Mouse (Mus musculus) embryonic fibroblast, embryonic 13.5 days (primary cell): ENCODE measurements around the gene Cltc.
A peak's percentile ranks its signal among the peaks of the same experiment; 100 is the strongest.

Experiments
- CTCF ChIP-seq: IDR thresholded peaks from 2 replicates; pipeline ENCODE4 v1.5.1; 2011; ENCODE audit warnings: mild to moderate bottlenecking, control low read depth, low read length, moderate library complexity, borderline replicate concordance; ENCODE audit not compliant: insufficient read depth
- POLR2A ChIP-seq: IDR thresholded peaks from 2 replicates; pipeline ENCODE4 v1.6.1; 2011; ENCODE audit warnings: low read depth, mild to moderate bottlenecking, control low read depth, low read length, moderate library complexity

GRCm38 (mm10) chr11:86646136-86646834 is 111.1 kb downstream of the Cltc start:
- TF ChIP-seq CTCF (no peak), POLR2A (peak; percentile 15; the same call in 1 of the 2 replicates)
